Mouse (Mus musculus): ENCODE measurements around the gene Sri. TPM values are rescaled to one million over a fixed set of nuclear protein-coding genes. Genes with fewer than 3 reads are reported as not detected.

The Sri gene
- total and polyA plus RNA-seq, 3 experiments = 190 to 229 (median 212) TPM

- in situ Hi-C loops (cut with MboI; ENCODE audit: low pct_ligation_motif_present, low pct_unique_long_range_greater_than_20kb, low sequenced_read_pairs) = no loop called here
Measured at GRCm38 (mm10) chr5:8062469-8062868, 16.6 kb downstream of the Sri start.

DNA sequence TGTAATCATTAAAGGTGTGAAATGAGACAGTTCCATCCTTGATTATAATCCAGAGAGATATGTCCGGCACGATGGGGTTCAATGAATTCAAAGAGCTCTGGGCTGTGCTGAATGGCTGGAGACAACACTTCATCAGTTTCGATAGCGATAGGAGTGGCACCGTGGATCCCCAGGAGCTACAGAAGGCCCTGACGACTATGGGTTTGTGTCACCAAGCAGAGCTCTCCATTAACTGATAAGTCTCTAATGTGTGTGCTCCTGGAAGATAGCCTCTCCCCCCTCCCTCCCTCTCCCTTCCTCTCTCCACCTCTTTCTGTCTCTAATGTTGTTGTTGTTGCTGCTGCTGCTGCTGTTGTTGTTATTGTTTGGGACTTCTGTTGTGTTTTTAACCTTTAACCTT lies 17.3 kb downstream of the Sri start:
- no peak for TF ChIP-seq PAX5 (IDR thresholded peaks at IDR 0.05; ENCODE audit: low read length)
- no peak for TF ChIP-seq MAFK (IDR thresholded peaks at IDR 0.05; ENCODE audit: insufficient replicate concordance, low read length)
- no peak for TF ChIP-seq MAZ (IDR thresholded peaks at IDR 0.05; ENCODE audit: low read depth, low read length)
- TF ChIP-seq ZNF384 (IDR thresholded peaks at IDR 0.05; ENCODE audit: low read depth, low read length) = no peak
- no peak for TF ChIP-seq JUN (IDR thresholded peaks at IDR 0.05; ENCODE audit: insufficient read depth, low read depth, low read length)
- no peak for TF ChIP-seq HCFC1 (IDR thresholded peaks at IDR 0.05; ENCODE audit: low read depth, low read length)
- no peak for TF ChIP-seq ZMIZ1 (IDR thresholded peaks at IDR 0.05; ENCODE audit: low read depth, low read length)
- no peak for TF ChIP-seq CHD2 (IDR thresholded peaks at IDR 0.05; ENCODE audit: low read length)
- no peak for TF ChIP-seq SMC3 (IDR thresholded peaks at IDR 0.05; ENCODE audit: low read depth, low read length)
- no peak for TF ChIP-seq RAD21 (IDR thresholded peaks at IDR 0.05; ENCODE audit: low read depth, low read length)
- TF ChIP-seq EP300 (IDR thresholded peaks at IDR 0.05; ENCODE audit: low read length) = no peak
- TF ChIP-seq MYC (IDR thresholded peaks at IDR 0.05; ENCODE audit: low read depth, low read length) = no peak
- TF ChIP-seq UBTF (IDR thresholded peaks at IDR 0.05; ENCODE audit: low read depth, low read length) = no peak
- no peak for TF ChIP-seq JUND (conservative IDR thresholded peaks at IDR 0.05; ENCODE audit: low read depth, low read length)
- no peak for TF ChIP-seq CTCF (conservative IDR thresholded peaks at IDR 0.05 in 1 of 2, IDR thresholded peaks at IDR 0.05 in 1 of 2; ENCODE audit: low read depth in 2 of 2, low read length in 2 of 2)
- TF ChIP-seq ELF1 (IDR thresholded peaks at IDR 0.05; ENCODE audit: low read depth, low read length) = no peak
- TF ChIP-seq ZKSCAN1 (IDR thresholded peaks at IDR 0.05; ENCODE audit: borderline replicate concordance, low read depth, low read length) = no peak
- no peak for TF ChIP-seq SIN3A (IDR thresholded peaks at IDR 0.05; ENCODE audit: low read length)
- no peak for TF ChIP-seq USF1 (IDR thresholded peaks at IDR 0.05; ENCODE audit: low read depth, low read length)
- no peak for DNase-seq (ENCODE audit: extremely low read depth)
- Histone ChIP-seq H3K4me2 (ENCODE audit: insufficient read depth, low read depth, poor library complexity, severe bottlenecking) (no peak overlapping the region), H3K4me1 (ENCODE audit: control insufficient read depth in 1 of 2, insufficient read depth in 2 of 2) (peaks cover 0 to 4% of the 10 kb centered on the region in 2 experiments; a peak in 1 of 4 replicates), H3K27ac (ENCODE audit: insufficient read depth, low read depth) (no peak overlapping the region), H3K36me3 (replicated peaks in 1 of 2; ENCODE audit: control insufficient read depth in 1 of 2, insufficient read depth in 1 of 2, low read length in 1 of 2) (peaks cover 61 to 91% of the 10 kb centered on the region in 2 experiments), H3K4me3 (replicated peaks in 1 of 3; ENCODE audit: low read depth in 2 of 3, low read length in 2 of 3, poor library complexity in 1 of 3) (no peak overlapping the region), H3K9ac (ENCODE audit: insufficient read depth, low read depth) (no peak overlapping the region), H3K79me2 (replicated peaks; ENCODE audit: control insufficient read depth, extremely low read depth, insufficient read depth, poor library complexity, severe bottlenecking) (no peaks in the 10 kb centered on the region), H3K27me3 (replicated peaks) (no peaks in the 10 kb centered on the region), H3K9me3 (replicated peaks; ENCODE audit: low read length) (no peaks in the 10 kb centered on the region)
- in situ Hi-C loops (cut with MboI; ENCODE audit: low pct_ligation_motif_present, low pct_unique_long_range_greater_than_20kb, low sequenced_read_pairs) (no loop called here), dilution Hi-C loops (cut with MboI; ENCODE audit: extremely low pct_ligation_motif_present, extremely low pct_unique_long_range_greater_than_20kb, low sequenced_read_pairs) (no loop called here)

More at GRCm38 (mm10) chr5:8062469-8062868, 16.6 kb downstream of the Sri start:
- H3K4me3 ChIP-seq (replicated peaks in 1 of 3; ENCODE audit: low read depth in 2 of 3, low read length in 2 of 3, poor library complexity in 1 of 3) = no peak overlapping the region
- TF ChIP-seq POLR2AphosphoS2 (IDR thresholded peaks at IDR 0.05; ENCODE audit: low read depth, low read length) = no peak
- TF ChIP-seq E2F4 (IDR thresholded peaks at IDR 0.05; ENCODE audit: insufficient replicate concordance, low read depth, low read length) = no peak
- no peak for TF ChIP-seq CTCF (conservative IDR thresholded peaks at IDR 0.05 in 1 of 2, IDR thresholded peaks at IDR 0.05 in 1 of 2; ENCODE audit: low read depth in 2 of 2, low read length in 2 of 2)
- no peak for TF ChIP-seq CHD1 (IDR thresholded peaks at IDR 0.05; ENCODE audit: low read depth, low read length)
- no peak for TF ChIP-seq ETS1 (conservative IDR thresholded peaks at IDR 0.05; ENCODE audit: low read depth, low read length)
- TF ChIP-seq HCFC1 (IDR thresholded peaks at IDR 0.05; ENCODE audit: low read depth, low read length) = no peak
- no peak for TF ChIP-seq SIN3A (IDR thresholded peaks at IDR 0.05; ENCODE audit: low read length)
- no peak for TF ChIP-seq ELF1 (IDR thresholded peaks at IDR 0.05; ENCODE audit: low read depth, low read length)
- no peak for TF ChIP-seq NRF1 (IDR thresholded peaks at IDR 0.05; ENCODE audit: low read depth, low read length)
- no peak for TF ChIP-seq RAD21 (IDR thresholded peaks at IDR 0.05; ENCODE audit: low read depth, low read length)
- TF ChIP-seq USF2 (conservative IDR thresholded peaks at IDR 0.05; ENCODE audit: low read depth, low read length) = no peak
- no peak for TF ChIP-seq ZNF384 (IDR thresholded peaks at IDR 0.05; ENCODE audit: low read depth, low read length)
- no peak for TF ChIP-seq MAZ (IDR thresholded peaks at IDR 0.05; ENCODE audit: low read depth, low read length)
- no peak for TF ChIP-seq TCF12 (IDR thresholded peaks at IDR 0.05; ENCODE audit: low read depth, low read length)
- TF ChIP-seq MEF2A (IDR thresholded peaks at IDR 0.05; ENCODE audit: borderline replicate concordance, low read depth, low read length) = no peak
- TF ChIP-seq IRF4 (IDR thresholded peaks at IDR 0.05; ENCODE audit: low read depth, low read length) = no peak
- no peak for TF ChIP-seq ZMIZ1 (IDR thresholded peaks at IDR 0.05; ENCODE audit: low read depth, low read length)
- no peak for TF ChIP-seq MYC (IDR thresholded peaks at IDR 0.05; ENCODE audit: low read depth, low read length)
- TF ChIP-seq EP300 (IDR thresholded peaks at IDR 0.05; ENCODE audit: low read length) = no peak
- no peak overlapping the region for H3K4me2 ChIP-seq (ENCODE audit: insufficient read depth, low read depth, poor library complexity, severe bottlenecking)
- no peaks in the 10 kb centered on the region for H3K27me3 ChIP-seq (replicated peaks)
- no peak overlapping the region for H3K9ac ChIP-seq (ENCODE audit: insufficient read depth, low read depth)
- H3K9me3 ChIP-seq (replicated peaks; ENCODE audit: low read length) = no peaks in the 10 kb centered on the region
- H3K79me2 ChIP-seq (replicated peaks; ENCODE audit: control insufficient read depth, extremely low read depth, insufficient read depth, poor library complexity, severe bottlenecking) = peaks cover 1% of the 10 kb centered on the region; the same call in 1 of the 2 replicates
- DNase-seq (ENCODE audit: extremely low read depth) = no peak
- dilution Hi-C loops (cut with MboI; ENCODE audit: extremely low pct_ligation_motif_present, extremely low pct_unique_long_range_greater_than_20kb, low sequenced_read_pairs) = no loop called here
- H3K36me3 ChIP-seq (replicated peaks in 1 of 2; ENCODE audit: control insufficient read depth in 1 of 2, insufficient read depth in 1 of 2, low read length in 1 of 2) = peaks cover 64 to 89% of the 10 kb centered on the region in 2 experiments
- H3K4me1 ChIP-seq (ENCODE audit: control insufficient read depth in 1 of 2, insufficient read depth in 2 of 2) = peaks cover 3 to 11% of the 10 kb centered on the region in 2 experiments
- H3K27ac ChIP-seq (ENCODE audit: insufficient read depth, low read depth) = no peak overlapping the region
